Mouse (Mus musculus) cerebellum, adult (tissue): Measurements from ENCODE around the gene AU040320.

Experiments
- ATAC-seq: cut with Nextera tagmentation; 2 replicates; pipeline ENCODE4 v1.9.2; 2017; ENCODE audit warnings: mild to moderate bottlenecking, moderate library complexity, mixed read lengths; ENCODE audit not compliant: insufficient number of reproducible peaks, low FRiP score, low TSS enrichment

AU040320 gene

DNA sequence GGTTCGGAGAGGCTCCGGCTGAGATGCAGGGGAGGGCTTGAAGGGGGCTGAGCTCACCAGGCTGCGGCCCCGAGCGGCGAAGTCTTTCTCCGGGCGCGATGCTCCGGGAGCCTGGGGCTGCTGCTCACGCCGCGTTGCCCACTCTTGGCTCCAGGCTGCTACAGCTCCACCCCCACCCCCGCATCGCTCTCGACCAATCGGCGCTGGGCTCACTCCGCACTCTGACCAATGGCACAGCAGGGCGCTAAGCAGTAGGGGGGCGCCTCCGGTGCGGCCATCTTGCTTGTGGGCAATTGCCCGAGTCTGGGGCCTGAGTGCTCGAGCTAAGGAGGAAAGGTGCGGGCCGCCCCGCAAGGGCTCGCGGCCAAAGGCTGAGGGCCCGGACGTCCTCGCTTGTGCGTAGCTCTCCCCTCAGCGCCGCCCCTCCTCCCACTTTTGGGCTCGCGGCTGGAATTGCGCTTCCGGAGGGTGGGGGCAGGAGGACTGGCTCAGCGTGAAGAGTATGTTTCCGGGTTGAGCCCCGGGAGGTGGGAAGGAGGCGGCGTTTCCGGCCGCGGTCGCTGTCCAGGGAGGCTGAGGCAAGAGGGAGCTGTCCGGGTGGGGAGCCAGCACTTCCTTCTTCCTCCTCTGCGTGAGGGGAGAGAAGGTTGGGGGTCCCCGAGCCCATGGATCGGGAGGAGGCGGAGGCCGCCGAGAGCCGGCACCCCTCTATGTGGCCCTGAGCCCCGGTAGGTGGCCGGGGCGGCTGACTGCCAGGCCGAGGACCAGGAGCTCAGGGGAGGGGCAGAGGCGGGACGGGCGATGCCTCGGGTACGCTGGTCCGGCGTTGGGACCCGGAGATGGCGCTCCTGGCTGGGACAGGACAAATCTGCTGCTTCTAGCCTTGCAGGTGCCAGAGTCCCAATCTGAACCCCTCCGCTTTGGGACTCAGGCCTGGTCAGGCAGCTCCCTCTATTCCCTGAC lies at the start of gene AU040320, which contains the start of gene Ncdn:
AU040320 (plus strand) TSS at position 277 of the 963 bp plus-strand sequence.
Ncdn (minus strand) TSS at position 171 of the 963 bp plus-strand sequence.
- ATAC-seq = peak; percentile 74

DNA sequence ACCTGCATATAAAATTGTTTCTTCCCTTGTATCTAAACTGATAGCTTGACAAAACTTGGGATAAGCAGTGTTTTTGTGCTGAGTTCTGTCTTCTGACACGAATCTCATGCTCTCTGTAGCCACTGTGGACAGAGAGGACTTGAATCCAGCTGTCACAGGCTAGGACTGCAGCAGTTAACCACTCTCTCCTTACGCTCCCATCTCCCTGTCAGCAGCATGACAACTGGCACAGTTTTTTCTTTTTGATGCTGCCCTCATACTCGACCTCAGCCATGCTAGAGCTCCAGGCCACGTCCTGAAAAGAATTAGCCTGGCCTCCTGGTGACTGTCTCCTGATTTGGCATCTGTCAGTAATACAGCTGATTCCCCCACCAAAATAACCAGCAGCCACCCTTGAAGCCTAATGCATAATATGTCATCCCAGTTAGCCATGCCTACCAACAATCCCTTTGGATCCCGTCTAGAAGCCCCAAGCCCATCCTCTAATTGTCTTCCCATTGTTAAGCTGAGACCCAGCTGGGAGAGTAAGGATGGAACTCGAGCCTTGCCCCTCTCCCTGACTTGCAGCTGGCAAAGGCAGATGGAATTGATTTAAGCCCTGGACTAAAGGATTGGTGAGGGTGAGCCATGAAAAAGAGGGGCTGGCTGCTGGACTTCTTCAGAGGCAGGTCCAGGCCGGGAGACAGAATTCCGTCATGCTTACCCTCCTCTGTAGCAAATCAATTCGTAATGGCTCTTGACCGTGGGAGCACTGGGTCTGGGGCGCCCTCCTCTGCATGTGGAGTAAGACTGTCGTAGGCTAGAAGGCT lies 46.5 kb upstream of the AU040320 start:
- no peak for ATAC-seq

DNA sequence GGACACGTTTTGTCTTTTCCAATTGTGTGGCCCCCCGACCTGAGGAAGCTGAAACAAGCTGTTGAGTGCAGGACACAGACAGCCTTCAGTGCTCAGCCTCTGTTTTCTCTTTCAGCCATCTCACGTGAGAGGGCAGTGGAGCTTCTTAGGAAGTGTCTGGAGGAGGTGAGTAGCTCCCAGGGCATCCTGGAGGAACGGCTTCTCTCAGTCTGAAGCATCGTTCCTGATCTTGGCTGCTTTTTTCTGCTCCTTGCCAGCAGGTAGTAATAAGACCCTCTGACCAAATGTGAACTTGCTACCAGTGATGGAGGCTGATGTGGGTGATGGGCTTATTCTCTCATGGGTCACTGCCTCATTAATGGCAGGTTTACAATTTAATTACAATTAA lies 45.9 kb upstream of the AU040320 start:
- no peak for ATAC-seq

- ATAC-seq = no peak
Observed at GRCm38 (mm10) chr4:126732111-126732510, 21.2 kb upstream of the AU040320 start.

DNA sequence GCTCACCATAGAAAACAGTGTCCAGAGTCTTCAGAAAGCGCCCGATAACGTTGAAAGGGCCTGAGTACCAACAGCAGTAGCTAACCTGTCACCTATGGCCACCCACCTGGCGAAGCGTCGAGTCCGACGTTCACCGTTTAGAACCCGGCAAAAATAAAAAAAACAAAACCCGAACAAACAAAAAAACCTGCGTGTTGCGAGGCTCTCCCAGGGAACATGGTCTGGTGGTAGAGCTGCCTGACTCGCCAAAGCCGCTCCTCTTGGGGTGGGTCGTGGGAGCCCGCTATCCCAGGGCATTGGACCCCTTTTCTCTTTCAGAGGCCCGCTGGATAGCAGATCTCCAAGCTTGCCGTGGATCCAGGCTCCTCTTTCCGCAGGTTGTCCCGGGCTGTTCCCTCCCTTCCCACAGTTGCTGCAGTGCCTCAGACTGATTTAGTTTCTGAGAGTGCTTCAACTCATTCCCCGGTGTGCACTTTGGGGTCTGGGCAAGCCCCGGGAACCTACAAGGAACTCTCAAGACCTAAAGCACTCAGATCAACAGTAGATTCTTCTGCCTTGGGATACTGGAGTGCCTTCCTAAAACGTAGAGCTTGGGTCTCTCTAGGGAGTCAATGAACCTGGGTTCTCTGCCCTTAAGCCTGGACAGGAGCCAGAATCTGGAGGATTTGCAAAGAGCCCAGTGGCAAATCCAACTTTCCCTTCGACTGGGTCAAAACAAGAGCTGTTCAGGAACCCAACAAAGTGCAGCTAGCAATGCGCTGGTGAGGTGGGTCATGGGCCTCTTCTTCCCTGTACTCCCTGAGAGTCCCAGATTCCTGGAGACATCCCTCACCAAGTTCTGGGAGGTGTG lies 20.6 kb upstream of the AU040320 start:
- no peak for ATAC-seq

DNA sequence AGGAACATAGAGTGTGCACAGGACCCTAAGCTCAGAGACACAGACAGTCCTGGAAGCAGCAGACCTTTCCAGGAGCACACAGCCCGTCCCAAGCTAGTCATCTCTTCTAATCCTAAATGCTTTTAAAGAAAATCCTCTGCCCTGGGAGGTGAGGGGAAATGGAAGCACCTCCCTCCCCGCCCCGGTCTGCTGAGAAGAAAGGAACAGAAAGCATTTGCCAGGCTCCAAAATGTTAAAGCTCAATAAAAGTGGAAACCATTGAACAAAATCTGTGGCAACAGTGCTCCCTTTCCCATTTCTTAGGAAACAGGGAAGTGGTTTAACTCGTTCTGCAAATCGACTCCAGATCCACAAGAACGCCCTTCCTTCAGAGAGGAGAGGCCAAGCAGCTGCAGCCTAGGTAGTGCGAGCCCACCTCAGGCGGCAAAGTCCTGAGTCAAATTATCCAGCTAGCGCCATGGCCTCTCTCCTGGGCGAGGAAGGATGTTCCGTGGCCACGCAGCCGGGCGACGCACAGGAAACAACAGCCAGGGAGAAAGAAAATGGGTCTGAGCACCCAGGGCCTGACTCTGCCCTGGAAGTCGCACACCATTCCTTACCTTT lies 19.2 kb upstream of the AU040320 start:
- no peak for ATAC-seq

GRCm38 (mm10) chr4:126734700-126735381 lies 18.5 kb upstream of the AU040320 start:
- no peak for ATAC-seq

DNA sequence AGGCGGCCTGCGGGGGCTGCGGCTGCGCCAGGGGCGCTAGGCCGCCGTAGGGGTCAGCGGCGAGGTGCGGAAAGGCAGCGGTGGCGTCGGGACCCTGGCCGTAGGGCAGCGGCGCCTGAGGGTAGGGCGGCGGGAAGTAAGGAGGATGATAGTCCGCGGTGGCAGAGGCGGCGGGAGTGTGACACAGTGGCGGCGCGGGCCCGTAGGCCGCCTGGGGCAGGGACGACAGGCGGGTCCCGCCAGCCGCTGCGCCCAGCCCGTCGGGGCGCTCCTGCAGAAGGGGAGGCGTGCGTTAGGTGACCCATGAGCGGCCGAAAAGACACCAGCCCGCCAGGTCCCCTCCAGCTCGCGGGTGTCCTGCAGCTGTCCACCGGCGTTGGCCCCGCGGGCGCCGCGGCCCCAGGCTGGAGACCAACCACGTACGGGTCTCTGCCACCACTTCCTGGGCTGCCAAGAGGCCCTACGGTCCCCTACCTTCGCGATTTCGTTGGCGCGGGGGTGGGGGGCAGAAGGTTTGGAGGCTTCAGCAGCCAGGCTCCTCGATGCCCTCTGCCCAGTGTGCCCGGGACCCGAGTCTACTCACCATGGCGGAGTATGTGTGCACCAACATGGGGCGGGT lies 17.9 kb upstream of the AU040320 start:
- ATAC-seq = no peak

DNA sequence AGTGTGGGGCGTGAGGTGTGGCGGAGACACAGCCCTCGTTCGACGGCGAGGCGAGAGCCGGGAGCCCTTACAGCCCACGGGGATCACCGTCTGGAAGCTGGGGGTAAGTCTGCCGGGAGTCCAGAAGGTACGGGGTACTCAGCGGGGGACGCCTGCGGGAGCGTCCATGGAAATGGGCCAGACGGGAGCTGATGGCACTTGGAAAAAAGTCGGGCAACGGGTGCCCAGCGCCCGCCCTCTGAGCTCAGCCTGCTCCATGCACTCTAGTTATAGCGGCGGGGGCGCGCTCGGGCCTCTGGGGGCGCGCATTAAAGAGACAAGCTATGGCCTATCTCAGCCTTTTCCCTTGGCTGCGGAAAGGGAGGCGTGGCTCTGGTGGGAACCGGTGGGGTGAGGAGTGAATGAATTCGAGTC lies 17.3 kb upstream of the AU040320 start, which contains the start of gene Tfap2e:
Tfap2e (minus strand) TSS at position 240 of the 414 bp plus-strand sequence.
- no peak for ATAC-seq

- ATAC-seq = no peak
Observed at GRCm38 (mm10) chr4:126739966-126740676, 13.2 kb upstream of the AU040320 start.

DNA sequence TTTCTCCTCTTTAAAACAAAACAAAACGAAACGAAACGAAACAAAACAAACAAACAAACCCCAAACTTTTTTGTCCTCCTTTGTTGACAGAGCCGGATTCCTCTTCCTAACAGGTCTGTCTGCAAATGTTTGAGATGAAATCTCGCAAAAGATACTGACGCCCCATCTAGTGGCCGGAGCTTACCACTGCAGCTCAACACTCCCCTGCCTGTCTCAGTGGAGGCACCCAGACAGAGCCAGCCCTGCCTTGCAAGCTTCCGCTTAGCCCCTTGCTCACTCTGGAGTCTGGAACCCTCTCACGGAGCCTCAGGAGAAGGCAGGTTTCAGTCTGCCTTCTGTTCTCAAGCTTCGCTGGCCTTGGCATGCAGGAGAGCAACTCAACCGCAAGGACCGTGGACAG lies 11.9 kb upstream of the AU040320 start:
- peak; percentile 49; the same call in 1 of the 2 replicates for ATAC-seq

DNA sequence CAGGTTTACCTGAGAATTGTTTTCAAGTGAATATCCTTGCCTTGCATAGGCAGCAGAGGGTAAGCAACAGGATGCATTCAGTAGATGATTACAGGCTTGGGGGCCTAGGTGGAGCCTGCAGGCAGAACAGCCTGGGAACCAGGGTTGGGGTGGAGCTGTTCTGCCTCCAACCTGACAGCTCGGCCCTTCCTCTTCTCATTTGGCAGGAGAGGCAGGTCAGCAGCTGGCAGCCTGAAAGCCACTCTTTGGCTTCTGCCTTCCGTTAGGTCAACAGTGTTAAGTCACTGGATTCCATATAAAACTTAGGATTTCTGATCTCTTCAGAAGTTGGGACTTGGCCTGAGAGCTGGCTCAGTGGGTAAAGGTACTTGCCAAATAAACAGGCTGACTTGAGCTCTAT lies 10.4 kb upstream of the AU040320 start:
- no peak for ATAC-seq

- ATAC-seq = no peak
Observed at GRCm38 (mm10) chr4:126743713-126744112, 9.6 kb upstream of the AU040320 start.

GRCm38 (mm10) chr4:126744831-126745230 lies 8.5 kb upstream of the AU040320 start:
- ATAC-seq = no peak

DNA sequence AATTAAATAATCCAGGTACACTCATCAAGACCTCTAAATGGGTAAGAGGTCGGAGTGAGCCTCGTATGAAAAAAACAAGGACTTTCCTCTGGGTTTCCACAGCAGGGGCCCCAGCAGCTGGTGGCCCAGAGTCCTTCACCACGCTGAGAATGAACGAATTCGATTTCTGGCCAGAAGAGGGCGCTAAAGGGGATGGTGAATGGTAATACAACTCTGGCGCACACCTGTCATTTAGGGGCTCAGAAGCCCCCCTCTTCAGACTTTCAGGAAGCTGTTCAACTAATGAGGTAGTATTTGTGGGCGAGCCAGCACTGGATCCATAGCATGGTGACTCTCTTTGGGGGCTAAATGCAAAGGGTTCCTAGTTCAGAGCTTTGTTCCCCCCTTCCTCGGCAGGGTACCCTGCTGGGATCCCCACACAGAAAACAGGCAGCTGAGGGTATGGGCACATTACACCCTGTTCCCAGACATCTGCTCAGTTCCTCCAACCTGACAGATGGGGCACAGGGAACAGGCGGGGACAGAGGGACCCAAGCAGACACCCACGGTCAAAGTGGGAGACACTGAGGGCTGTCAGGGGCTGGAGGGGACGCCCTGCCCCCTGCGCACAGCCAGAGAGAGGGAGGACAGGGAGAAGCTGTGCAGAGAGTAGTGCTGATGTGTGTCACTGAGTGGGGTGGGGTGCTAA lies 7.7 kb upstream of the AU040320 start:
- no peak for ATAC-seq

DNA sequence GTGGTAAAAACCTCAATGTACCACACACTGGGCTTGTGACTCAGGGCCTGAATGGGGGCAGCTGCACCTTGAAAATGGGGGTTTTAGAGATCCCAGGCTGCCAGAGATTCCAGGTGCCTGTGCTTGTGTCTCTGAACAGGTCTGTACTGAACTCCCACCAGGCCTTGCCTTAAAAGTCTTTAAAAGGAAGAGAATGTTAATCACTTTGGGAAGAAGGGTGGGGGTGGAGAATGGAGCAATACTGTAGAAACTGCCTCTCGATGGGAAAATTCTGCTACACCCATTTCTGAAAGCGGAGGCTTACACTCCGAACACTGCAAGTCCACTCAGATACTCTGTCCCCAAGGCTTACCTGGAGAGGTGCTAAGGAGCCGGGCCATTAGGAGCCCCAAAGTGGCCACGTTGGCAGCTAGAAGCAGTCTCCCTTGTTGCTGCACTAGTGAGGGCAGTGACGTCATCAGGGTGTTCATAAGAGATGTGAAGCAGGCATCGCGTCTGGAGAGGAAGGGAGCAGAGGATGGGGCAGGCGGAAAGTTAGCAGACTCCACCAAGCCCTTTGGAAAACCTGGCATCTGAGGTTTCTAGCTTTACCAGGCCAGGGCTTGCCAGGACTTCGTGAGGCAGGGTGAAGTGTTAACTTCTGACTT lies 7.0 kb upstream of the AU040320 start:
- no peak for ATAC-seq

DNA sequence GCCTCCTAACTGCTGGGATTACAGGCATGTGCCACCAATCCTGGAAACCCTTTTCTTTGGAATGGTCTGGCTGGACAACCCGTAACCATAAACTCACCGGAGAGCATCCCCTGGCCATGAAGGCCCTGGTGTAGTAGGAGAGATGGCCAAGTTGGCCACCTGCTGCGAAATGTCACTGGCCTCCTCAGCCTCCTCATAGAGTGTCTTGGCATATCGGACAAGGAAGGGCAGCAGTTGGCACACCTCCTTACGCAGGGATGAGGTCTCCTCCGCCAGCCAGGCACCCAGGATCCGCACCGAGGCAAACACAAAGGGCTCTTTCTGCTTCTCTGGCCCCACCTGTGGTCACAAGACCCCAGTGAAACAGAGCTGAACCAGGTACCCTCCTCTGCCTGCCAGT lies 5.0 kb upstream of the AU040320 start:
- no peak for ATAC-seq
